Mouse (Mus musculus) E14TG2a.4 (cell line): ENCODE data around the gene D17Wsu92e.

Experiments
- CTCF ChIP-seq: conservative IDR thresholded peaks from 2 replicates; pipeline ENCODE4 v1.5.1; 2014; ENCODE audit warnings: low read length
- NANOG ChIP-seq: IDR thresholded peaks from 2 replicates; pipeline ENCODE4 v1.6.1; 2014; ENCODE audit warnings: borderline replicate concordance, low read length, mixed read lengths

- TF ChIP-seq CTCF (no peak), NANOG (no peak)
These were observed 30.6 kb upstream of the D17Wsu92e start for GRCm38 (mm10) chr17:27851076-27851475.
